Mouse (Mus musculus): Measurements from ENCODE around the gene Jmjd4.

Gene Jmjd4

GRCm38 (mm10) chr11:59471413-59472325 lies 21.8 kb downstream of the Jmjd4 start:
- DNase-seq (ENCODE audit: low read depth): no peak

GRCm38 (mm10) chr11:59472326-59472677 lies 22.5 kb downstream of the Jmjd4 start, which contains the start of gene Zfp867:
Zfp867 (minus strand) TSS chr11:59472474.
- DNase-seq (ENCODE audit: low read depth): peak; percentile 81

GRCm38 (mm10) chr11:59477240-59477639 lies 27.4 kb downstream of the Jmjd4 start:
- DNase-seq (ENCODE audit: low read depth): no peak

GRCm38 (mm10) chr11:59483212-59483611 lies 33.4 kb downstream of the Jmjd4 start:
- DNase-seq (ENCODE audit: low read depth): no peak

- DNase-seq (ENCODE audit: low read depth): no peak
Measured at GRCm38 (mm10) chr11:59485641-59486040, 35.8 kb downstream of the Jmjd4 start.

- DNase-seq (ENCODE audit: low read depth): no peak
Measured at GRCm38 (mm10) chr11:59486222-59486621, 36.4 kb downstream of the Jmjd4 start.

- no peak for DNase-seq (ENCODE audit: low read depth)
Measured at GRCm38 (mm10) chr11:59496672-59497310, 46.9 kb downstream of the Jmjd4 start.

GRCm38 (mm10) chr11:59497747-59498146 lies 47.9 kb downstream of the Jmjd4 start:
- DNase-seq (ENCODE audit: low read depth): no peak

- no peak for DNase-seq (ENCODE audit: low read depth)
Measured at GRCm38 (mm10) chr11:59501978-59502700, 52.3 kb downstream of the Jmjd4 start.

GRCm38 (mm10) chr11:59505351-59505838 lies 55.5 kb downstream of the Jmjd4 start:
- peak; percentile 59 for DNase-seq (ENCODE audit: low read depth)

GRCm38 (mm10) chr11:59505839-59506712 lies 56.2 kb downstream of the Jmjd4 start:
- DNase-seq (ENCODE audit: low read depth): peak; percentile 53

GRCm38 (mm10) chr11:59506713-59507074 lies 56.8 kb downstream of the Jmjd4 start:
- DNase-seq (ENCODE audit: low read depth): no peak

Data from c-Kit-positive CD71-negative TER-119-negative erythroid progenitor cells, embryonic 14.5 days (primary cell).